Mouse (Mus musculus) layer of hippocampus, adult 18-20 months (tissue): ENCODE data around the gene Lrrc19. TPM values are rescaled to one million over a fixed set of nuclear protein-coding genes. Genes with fewer than 3 reads are reported as not detected.

ENCODE experiments used
- DNase-seq, 2 experiments: peaks; one replicate each; pipeline ENCODE4 v3.0.0; 2022; ENCODE audit warnings: low spot score in 2 of 2
- microRNA-seq, 2 experiments: library from miRNA; unstranded; fragments of <30 nt; microRNA quantifications; one replicate each; pipeline ENCODE4 v1.2.0; 2021
- total RNA-seq, 2 experiments: library from RNA; stranded (reverse); gene quantifications; 2 replicates each; pipeline ENCODE4 v1.2.3; 2021

The Lrrc19 gene
- total RNA-seq, 2 experiments from 2014 or later, result not detected

DNA sequence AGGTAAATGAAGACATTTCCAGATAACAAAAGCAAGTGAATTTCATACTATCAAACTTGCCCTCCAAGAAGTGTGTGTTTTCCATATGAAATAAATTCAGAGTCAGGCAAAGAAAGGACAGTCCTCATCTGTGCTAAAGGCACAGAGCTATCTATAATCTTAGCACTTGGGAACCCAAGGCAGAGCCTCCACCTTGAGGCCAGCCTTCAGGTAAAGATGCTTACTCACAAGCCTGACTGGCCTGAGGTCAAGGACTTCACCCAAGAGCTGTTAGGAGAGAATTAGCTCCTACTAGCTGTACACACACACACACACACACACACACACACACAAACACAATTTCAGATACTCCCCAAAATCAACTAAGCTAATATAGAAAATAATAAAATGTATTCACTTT lies 57.2 kb downstream of the Lrrc19 start:
- DNase-seq, result no peak

- DNase-seq, result peak in 1 of 2 experiments; percentile 24
These were observed 58.1 kb downstream of the Lrrc19 start for GRCm38 (mm10) chr4:94591765-94592381.

Small RNAs within 50 kb of the gene (microRNA-seq; reads per million reads assigned to microRNA genes)
- gene Mir872, result 1,813 to 1,911 reads per million in 2 experiments

Other genes with a start within 250 kb of the Lrrc19 start
- not detected for gene Gm10306, start 93.6 kb downstream of the Lrrc19 start, total RNA-seq
- 10 to 100 TPM; 11.0 to 11.7 TPM for gene Caap1, start 93.3 kb downstream of the Lrrc19 start, total RNA-seq
- 10 to 100 TPM; 38.7 to 42.5 TPM for gene Plaa, start 46.9 kb downstream of the Lrrc19 start, total RNA-seq
- 10 to 100 TPM; 23.7 to 27.2 TPM for gene Ift74, start 35.7 kb downstream of the Lrrc19 start, total RNA-seq
- 1 to 10 TPM; 6.4 to 6.6 TPM for gene Tek, start 89.1 kb upstream of the Lrrc19 start, total RNA-seq